Mouse (Mus musculus) heart, adult 10 weeks (tissue): ENCODE measurements around the gene Sh2d5. TPM values are rescaled to one million over a fixed set of nuclear protein-coding genes. Genes with fewer than 3 reads are reported as not detected.

Source experiments
- polyA plus RNA-seq: library from polyadenylated mRNA; stranded (reverse); fragments of 350-450 nt; fragmentation: Illumina TruSeq; extraction: RNeasy Lipid Tissue Mini Kit (QIAGEN cat#74804); gene quantifications from one replicate; pipeline ENCODE4 v1.2.3, GENCODE M21; 2014; ENCODE audit warnings: low read depth, low replicate concordance

Sh2d5 gene
- polyA plus RNA-seq = 0.16 TPM

DNA sequence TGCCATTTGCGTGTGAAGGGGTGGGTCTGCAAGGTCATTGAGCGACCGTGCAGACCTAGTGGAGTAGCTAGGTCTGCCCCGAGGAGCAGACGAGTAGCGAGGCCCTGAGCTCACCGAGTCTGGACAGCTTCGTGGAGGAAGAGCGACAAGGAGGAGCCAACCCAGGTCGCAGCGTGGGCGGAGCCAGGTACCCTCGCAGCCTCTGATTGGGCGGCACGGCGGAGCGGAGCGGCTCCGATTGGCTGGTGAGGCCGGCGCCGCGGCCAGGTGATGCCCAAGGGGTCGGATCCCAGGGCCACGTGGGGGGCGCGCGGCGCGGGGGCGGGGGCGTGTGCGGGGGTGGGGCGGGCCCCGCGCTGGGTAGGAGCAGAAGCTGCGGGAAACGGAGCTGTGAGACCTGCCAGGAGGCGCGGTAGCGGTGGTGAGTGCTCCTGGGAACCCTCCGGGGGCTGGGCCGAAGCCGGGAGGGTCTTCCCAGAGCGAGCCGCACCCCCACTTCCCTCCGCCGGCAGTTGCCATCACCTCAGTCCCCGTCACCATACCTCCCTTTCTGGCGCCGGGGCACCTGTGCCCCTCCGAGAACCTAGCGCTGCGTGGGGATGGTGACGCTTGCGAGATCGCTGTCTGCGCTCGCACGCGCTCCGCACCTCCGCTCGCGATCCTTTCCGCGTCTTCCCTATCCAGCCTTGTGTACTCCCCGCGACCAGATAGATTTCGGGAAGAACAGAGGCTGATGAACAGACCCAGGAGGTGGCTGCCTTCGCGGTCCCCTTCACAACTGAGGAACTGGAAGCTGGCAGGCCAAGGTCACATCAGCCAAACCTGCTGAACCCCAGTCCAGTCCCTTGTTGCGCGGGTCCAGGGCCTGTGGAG, at the start of gene Sh2d5, which contains the start of gene Kif17:
TSS of gene Sh2d5 (plus strand) at position 316 of the 873 bp plus-strand sequence.
TSS of gene Kif17 (plus strand) at position 348 of the 873 bp plus-strand sequence.

DNA sequence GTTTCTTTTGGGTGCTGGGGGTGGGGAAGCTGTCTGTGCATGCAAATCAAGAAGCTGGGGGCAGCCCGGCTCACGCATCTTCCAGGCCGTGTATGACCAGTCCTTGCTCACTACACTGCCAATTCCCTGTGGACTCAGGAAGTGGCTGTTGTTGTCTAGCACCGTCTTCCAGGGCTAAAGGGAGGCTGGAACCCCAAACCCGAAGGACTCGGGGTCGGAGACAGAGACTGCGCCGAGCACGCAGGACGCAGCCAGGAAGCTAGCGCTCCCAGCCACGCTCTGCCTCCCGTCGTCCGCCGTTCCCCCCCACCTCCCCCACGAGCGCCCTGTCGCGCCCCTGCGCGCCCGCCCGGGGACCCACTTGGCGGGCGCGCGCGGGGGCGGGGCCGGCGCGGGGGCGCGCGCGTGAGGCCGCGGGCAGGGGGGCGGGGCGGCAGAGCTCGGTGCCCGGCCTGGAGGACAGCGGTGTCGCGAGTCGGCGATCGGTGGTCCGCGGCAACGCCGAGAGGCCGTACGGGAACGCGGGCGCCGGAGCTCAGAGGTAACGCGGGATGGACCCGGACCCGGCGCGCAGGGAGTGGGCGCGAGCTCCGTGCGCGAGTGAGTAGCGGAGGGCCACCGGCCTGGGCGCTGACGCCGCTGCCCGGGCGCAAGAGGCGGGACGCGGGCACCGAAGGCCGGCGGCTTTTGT, 33.9 kb upstream of the Sh2d5 start, which contains the start of gene Hp1bp3:
TSS of gene Hp1bp3 (plus strand) at position 97 of the 691 bp plus-strand sequence.

GRCm38 (mm10) chr4:138304340-138305104, 54.3 kb downstream of the Sh2d5 start, which contains the start of gene Ddost:
Gene Ddost, plus strand, starts transcription at chr4:138304730.

Other genes with a start within 250 kb of the Sh2d5 start
- 114 TPM for gene Hp1bp3, start 34.1 kb upstream of the Sh2d5 start, polyA plus RNA-seq
- 0.16 TPM for gene Kif17, start within 50 bp of the Sh2d5 start, polyA plus RNA-seq
- 58.4 TPM for gene Ddost, start 54.3 kb downstream of the Sh2d5 start, polyA plus RNA-seq
- gene Pink1, start 75.9 kb downstream of the Sh2d5 start, polyA plus RNA-seq = 729 TPM
- 1.8 TPM for gene Cda, start 117.6 kb downstream of the Sh2d5 start, polyA plus RNA-seq
- not detected for gene Fam43b, start 146.1 kb downstream of the Sh2d5 start, polyA plus RNA-seq
- gene Mul1, start 184.3 kb downstream of the Sh2d5 start, polyA plus RNA-seq = 35.1 TPM
- 12.3 TPM for gene Camk2n1, start 203.9 kb downstream of the Sh2d5 start, polyA plus RNA-seq